Mouse (Mus musculus): ENCODE measurements around the gene Tmem185b.

DNA sequence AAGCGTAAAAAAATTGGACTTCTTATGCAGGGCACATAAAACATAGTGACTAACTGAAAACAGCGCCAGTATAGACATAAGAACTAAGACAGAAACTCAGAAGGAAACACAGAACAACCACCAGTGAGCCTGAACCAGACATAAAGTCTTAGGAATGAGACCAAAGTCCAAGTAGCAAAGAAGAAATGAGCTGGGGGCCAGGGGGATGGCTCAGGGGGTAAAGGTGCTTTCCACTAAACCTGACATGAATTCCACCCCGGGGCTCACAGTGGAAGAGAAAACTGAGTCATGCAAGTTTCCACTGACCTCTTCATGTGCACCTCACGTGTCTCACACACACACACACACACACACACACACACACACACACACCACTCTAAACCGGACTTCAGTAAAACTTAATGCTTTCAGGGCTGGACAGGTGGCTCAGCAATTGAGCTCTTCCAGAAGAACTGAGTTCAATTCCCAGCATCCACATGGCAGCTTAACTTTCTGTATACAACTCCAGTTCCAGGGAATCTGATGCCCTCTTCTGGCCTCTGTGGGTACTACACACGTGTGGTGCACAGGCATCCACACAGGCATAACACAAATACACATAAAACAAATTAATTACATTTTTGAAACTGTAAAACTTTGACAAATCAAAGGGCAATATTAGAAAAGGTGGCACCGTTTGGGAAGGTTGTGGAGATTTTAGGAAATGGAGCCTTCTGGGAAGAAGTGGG, 44.6 kb upstream of the Tmem185b start:
- peak; percentile 30; the same call in 1 of the 2 replicates for TF ChIP-seq CTCF (IDR thresholded peaks at IDR 0.05; ENCODE audit: low read depth, low read length)
- no peak for TF ChIP-seq POLR2A (IDR thresholded peaks at IDR 0.05; ENCODE audit: extremely low read depth, insufficient read depth, low read length)

Data from liver, adult 2 months (tissue).